Mouse (Mus musculus): ENCODE measurements around the gene Dnajc2.
A peak's percentile ranks its signal among the peaks of the same experiment; 100 is the strongest.
"Not testable (repeated sequence)": the region's sequence is repeated elsewhere in the genome, so short reads cannot be mapped to it uniquely, and the experiment has no call there.

The Dnajc2 gene

DNA sequence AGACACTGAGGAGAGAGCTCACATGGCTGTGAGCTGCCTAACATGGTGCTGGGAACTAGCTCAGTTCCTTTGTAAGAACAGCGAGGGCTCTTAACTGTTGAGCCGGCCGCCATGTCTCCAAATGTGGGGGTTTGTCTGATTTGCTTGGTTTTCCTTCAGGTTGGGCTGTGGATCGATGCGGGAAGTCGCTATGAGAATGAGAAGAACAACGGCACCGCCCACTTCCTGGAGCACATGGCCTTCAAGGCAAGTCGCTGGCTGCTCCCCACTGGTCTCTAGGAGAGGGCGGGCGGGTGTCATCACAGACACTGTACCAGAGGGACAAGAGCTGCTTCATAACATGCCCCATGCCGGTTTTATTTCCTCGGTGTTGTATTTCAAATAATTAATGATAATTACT lies 45.2 kb downstream of the Dnajc2 start:
- DNase-seq (ENCODE audit: low read depth): no peak

DNA sequence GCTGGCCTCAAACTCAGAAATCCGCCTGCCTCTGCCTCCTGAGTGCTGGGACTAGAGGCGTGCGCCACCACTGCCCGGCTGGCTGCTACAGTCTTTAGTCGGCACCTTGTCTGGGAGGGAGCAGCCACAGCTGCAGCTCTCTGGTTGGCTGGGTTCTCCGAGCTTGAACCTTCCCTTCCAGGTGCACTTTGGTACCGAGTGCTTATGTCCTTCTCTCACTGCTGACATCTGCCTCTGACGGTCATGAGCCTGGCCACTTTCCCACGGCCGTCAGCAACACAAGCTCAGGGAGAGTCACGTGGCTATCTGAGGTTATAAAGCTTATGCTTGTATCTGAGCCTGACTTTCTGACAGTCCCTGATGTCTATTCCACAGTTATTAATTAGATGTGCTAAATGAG lies 45.9 kb downstream of the Dnajc2 start:
- DNase-seq (ENCODE audit: low read depth): no peak

DNA sequence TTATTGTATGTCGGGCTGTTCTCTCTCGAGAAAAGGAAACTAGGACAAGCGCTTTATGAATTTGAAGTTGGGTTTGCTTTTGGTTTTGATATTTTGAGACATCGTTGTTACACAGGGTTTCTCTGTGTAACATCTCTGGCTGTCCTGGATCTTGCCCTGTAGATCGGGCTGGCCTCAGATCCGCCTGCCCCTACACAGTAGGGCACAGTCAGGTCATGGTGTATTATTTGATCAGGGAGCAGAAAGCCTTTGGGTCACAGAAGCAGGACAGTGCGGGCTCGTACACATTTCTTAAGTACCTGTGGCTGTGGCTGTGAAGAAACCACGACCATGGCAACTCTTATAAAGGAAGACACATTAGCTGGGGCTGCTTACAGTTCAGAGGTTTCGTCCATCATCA lies 47.4 kb downstream of the Dnajc2 start:
- DNase-seq (ENCODE audit: low read depth): no peak

DNA sequence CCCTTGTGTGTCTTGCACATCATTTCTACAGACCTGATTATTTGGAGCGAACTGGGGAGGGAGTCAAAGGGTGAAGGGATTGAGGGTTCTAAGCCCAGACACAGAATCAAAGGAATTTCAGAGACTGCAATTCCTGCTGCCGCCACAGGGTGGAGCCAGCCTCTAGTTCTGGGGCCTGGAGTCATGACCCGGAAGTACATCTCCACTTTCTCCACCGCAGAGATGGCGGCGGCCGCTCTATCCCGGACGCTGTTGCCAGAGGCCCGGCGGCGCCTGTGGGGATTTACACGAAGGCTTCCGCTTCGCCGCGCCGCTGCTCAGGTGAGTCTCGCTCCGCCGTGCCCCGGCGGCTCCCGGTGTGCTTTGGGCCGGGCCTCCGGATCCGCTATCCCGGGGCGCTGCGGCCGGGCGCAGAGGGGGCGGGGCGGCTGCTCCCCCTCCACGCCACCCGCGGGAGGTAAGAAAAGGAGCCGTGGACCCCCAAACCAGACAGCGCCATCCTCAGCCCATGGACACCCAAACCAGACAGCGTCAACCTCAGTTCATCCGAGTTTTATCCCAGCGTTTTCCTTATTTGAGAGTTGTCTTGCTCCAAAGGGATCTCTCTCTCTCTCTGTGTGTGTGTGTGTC lies 48.0 kb downstream of the Dnajc2 start, which contains the start of gene Pmpcb:
TSS of gene Pmpcb (plus strand) at position 186 of the 630 bp plus-strand sequence.
- peak; percentile 44 for DNase-seq (ENCODE audit: low read depth)

DNA sequence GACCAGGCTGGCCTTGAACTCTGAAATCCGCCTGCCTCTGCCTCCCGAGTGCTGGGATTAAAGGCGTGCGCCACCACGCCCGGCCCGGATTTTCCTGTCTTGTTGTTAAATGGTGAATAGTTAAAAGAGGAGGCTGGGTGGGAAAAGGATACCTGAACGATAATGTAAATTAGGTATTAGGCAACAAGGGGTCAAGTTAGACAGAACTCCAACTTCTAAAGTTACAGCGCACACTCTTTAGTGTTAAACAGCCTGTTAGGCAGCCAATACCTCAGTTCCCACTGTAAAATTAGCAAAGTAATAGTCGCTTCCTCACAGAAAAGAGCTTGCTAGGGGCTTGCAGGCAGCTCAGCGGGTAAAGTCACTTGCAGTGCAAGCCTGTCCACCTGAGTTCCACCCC lies 49.0 kb downstream of the Dnajc2 start:
- no peak for DNase-seq (ENCODE audit: low read depth)

DNA sequence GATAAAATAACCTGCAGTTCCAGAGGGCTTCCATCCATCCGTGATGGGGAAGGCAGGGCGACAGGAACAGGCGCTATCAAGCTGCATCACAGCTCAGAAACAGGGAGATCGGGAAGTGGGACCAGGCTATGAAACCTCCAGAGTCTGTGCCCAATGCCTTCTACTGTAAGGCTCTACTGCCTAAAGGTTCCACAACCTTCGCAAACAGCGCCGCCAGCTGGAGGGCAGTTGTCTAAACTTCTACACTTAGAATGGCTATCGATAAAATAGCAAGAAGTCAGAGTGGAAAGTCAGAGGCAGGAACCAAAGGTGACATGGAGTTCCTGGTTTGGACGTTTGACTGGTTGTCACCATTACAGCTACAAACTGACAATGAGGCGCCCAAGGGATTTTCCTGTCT lies 49.5 kb downstream of the Dnajc2 start:
- DNase-seq (ENCODE audit: low read depth): peak; percentile 33

DNA sequence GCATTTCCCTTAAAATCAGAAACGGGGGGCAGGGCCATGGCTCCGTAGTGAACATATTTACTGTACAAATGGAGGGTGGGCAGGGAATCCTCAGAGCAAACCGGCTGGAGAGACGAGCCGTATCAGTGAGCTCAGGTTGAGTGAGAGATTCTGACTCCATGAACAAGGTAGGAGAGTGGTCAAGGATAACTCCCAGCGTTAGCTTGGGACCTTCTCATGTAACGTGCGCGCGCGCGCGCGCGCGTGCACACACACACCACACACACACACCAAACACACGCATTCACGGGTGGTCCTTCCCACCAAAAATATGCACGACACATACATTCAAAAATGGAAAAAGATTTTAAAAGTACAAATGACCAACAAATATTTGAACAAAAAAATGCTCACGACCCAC lies 50.0 kb downstream of the Dnajc2 start:
- DNase-seq (ENCODE audit: low read depth): no peak

DNA sequence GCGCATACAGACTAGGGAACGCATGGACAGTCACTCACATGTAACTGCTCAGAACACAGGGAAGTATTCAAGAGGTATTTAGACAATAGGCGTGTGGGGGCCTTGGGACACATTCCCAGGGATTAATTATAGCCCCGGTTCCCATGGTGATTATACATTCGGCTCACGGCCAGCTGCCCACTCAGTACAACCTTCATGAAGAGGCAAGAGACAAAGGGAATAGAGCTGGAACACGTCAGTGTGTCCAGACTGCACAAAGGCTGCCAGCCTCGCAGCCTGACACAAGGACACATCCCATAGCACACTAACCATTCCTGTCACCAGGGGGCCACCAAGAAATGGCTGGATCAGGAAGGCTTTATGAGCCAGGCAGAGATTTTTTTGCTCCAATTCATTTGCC lies 52.1 kb downstream of the Dnajc2 start:
- DNase-seq (ENCODE audit: low read depth): no peak

DNA sequence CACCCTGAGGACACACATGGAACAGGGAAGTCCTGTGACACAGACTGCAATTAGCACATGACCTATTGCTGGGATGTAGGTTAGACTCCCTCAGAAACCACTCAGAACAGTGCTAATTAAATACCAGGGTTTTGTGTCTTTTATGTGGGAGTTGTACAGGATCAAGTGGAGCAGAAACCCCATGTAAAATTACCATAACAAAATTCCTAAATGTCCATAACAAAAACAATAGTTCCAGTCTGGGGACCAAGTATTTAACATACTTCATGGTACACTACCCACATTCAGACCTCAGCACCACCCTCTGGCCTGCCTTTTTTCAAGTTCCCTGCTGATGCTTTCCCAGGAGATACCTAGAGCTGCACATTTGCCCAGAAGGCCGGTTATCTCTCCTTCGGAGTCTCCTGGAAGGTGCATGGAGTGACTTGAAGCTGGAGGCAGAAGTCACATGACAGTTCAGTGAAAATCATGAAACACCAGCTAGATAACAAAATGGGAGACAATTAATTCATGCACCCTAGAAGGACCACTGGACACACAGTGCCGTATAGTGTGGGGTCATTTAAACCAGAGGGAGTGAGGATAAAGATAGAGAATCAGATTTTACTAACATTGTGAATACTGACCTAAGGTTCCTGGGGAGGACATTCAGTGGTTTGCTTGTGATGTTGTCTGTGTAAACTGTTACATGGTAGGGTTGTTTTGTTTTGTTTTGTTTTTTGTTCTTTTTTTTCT lies 52.7 kb downstream of the Dnajc2 start:
- no peak for DNase-seq (ENCODE audit: low read depth)

DNA sequence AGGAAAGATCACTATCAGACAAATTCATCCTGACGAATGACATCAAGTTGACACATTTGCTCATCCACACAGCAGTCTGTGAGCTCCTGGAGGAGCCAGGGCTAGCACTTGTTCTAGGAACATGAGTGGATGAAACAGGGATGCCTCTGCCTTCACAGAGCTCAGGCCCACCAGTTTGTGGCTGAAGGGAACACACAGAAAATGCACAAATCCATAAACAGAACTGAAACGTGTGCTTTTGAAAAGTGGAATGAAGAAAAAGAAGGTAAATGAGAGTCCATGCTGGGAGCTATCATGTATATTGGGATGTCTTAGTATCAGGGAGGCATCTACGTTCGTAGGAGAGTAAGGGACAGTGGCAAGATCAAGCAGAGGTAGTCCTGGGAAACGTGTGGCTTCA lies 55.9 kb downstream of the Dnajc2 start:
- DNase-seq (ENCODE audit: low read depth): no peak

DNA sequence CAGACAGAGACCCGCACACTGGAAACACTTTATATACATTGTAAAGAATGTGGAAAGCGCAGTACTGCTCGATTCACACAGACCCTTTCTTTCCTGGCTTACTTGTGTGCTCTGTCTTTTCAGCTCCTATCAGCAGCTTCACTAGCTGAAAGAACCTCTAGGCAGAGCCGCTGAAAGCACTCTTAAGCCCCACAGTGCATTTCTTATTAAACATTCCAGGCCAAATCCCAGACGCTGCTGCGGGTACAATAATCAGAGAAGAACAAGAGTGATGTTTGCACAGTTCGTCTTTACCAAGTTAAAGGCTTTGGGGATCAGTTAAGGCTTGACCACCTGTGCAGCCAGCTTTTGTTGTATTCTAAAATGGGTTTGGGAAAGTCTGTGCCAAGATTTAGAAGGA lies 60.2 kb downstream of the Dnajc2 start:
- DNase-seq (ENCODE audit: low read depth): no peak

DNA sequence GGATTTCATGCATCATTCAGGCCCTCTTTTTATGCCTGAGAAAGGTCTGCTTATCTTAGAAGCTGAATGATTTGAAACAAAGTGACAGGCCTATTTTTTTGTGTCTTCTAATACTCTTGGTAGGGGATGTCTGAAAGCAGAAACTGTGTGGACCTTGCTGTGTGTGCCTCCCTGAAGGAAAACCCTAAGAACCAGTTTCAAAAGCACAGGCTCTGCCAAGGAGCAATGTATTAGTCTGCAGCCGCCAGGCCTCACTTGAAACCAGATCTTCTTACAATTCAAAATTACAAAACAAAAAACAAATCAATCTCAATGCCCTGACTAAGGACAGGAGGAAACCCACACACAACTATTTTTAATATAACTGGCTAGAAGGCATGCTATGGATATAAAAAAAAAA lies 60.6 kb downstream of the Dnajc2 start:
- peak; percentile 38 for DNase-seq (ENCODE audit: low read depth)

DNA sequence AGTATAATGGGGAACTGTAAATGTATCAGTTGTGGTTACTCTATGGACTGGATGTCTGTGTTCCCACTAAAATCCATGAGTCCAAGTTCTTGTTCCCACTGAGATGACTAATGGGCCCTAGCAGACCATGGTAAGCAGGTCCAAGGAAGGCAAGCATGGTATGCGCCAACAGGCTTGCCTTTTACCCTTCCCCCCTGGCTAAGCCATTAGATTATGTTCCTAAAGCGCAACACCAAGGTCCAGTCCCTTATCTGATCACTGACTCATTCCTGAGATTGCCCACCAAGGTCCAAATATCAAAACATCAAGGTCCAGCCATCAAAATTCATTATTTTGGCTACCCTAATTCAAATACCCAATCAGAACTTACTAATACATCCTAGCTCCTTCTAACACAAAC lies 65.8 kb downstream of the Dnajc2 start:
- DNase-seq (ENCODE audit: low read depth): no peak

DNA sequence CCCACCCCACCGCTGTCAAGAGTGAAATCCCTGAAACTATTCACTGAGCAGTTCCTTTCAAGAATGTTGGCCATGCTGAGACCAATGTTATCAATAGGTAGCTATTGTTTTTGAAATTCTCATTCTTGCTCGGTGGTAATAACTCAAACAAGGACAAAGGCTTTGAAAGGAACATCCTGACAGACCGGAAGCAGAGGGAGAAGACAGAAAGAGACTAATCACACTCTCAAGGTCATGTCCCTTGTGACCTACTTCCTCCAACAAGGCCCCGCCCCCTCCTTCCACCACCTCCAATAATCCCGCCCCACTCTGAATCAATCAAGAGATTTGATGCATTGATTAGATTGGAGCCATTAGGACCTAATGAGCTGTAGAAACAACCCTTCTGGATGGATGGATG lies 66.5 kb downstream of the Dnajc2 start:
- no peak for DNase-seq (ENCODE audit: low read depth)

DNA sequence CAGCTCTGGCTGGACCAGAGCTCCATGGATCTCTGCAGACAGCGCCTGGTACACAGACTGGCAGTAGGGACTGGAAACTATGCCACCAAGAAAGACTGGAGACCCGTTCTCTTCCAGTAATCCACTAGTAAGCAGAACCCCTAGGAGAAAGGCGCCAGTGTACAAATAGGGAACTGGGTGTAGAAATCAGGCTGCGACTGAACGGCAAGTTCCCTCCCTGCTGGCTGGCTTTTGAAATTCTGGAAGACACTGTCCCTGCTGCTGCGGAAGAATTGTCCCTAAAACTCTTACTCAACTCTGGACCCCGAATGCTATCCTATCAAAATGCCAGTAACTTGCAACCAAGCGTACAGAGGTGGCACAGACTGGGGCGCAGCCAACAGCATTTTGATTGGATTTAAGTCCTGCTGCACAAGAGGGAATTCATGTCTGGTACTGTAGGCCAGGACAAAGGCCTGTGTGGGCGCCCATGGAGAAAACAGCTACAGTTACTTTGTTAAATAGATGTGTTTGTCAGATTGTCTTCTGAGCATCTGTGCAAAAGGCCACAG lies 67.8 kb downstream of the Dnajc2 start:
- DNase-seq (ENCODE audit: low read depth): no peak

DNA sequence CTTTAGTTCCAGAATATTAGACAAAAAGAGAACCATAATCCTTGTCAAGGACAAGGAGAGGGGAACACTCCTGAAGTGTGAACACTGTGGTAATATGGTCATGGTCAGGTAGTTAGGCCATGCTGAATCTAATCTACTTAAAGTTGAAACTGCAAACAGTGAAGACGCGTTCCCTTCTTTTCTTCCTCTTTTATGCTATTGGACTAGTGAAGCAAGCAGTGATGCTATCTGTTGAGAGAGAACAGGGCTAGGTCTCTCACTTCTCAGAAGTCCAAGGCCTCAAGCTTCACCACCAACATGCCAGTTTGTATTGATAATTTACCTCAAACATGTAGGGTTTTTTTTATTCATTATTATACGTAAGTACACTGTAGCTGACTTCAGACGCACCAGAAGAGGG lies 70.6 kb downstream of the Dnajc2 start:
- DNase-seq (ENCODE audit: low read depth): no peak

DNA sequence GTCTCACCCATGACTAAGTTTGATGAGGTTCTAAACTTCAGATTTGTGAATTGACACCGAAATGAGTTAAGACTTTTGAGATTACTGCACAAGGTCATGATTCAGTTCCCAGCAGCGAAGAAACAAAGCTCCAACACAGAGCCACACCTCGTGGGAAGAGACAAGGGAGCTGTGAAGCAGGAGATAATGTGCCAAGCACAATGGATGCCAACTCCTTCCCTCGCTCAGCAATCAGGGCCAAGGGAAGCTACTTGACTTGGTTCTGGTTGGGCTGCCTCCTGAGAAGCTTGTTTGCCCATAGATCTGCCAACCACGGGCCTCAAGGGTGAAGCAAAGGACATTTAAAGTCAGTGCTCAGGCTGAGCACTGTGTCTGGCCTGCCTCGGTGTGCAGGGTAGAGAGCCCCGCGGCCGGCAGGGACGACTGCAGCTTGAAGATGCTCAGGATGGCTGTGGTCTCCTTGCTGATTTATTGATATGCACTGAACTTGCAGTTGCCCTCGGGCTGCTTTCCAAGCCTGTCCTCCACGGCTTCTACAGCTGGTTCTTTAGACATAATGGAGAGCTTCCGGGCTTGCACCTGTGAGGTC lies 72.8 kb downstream of the Dnajc2 start:
- no peak for DNase-seq (ENCODE audit: low read depth)

DNA sequence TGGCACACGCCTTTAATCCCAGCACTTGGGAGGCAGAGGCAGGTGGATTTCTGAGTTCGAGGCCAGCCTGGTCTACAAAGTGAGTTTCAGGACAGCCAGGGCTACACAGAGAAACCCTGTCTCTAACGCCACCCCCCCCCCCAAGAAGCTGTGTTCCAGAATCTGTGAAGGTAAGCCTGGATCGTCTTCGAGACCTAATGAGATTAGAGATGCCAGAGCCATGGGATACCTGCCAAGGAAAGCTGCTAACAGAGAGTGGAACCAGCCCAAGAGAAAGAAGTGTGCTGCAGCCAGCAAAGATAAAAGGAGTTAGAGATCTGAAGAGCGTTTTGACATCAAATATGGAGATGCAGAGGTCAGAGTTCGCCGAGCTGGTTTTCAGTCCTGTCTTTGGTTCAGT lies 77.0 kb downstream of the Dnajc2 start:
- DNase-seq (ENCODE audit: low read depth): not testable (repeated sequence)
